Comparison of ENCODE assay signal across 14 mouse cellular contexts in genomic region chr1:182358133-182358532, GRCm38 (mm10). TPM values are rescaled to one million over a fixed set of nuclear protein-coding genes. Genes with fewer than 3 reads are reported as not detected.
DNase-seq lines count a peak whose midpoint lies in the region; ATAC-seq and TF ChIP-seq lines count a peak whose summit lies in the region.
"Had no signal": no experiment of that assay in that cellular context is flagged by ENCODE, and none has a peak within 500 bp of the region (broad histone marks: within the 10 kb centered on the region; RNA-seq: fewer than 3 reads in every experiment).

No protein-coding gene starts in this region.

- no peak for TF ChIP-seq RAD21 in MEL (IDR thresholded peaks at IDR 0.05; ENCODE audit: low read depth, low read length)

- no peak overlapping the region for H3K4me2 ChIP-seq in lung, postnatal 0 days (replicated peaks; ENCODE audit: low read depth, low read length)
- H3K4me2 ChIP-seq in intestine, embryonic 16.5 days (ENCODE audit: low read depth, low read length): no peak overlapping the region
- H3K4me2 ChIP-seq: embryonic facial prominence, embryonic 13.5 days; heart, embryonic 13.5 days had no signal

- 22% methylated on average over 1 of the region's 1 CpGs for WGBS in lung, postnatal 0 days
- 49% methylated on average over 1 of the region's 1 CpGs for WGBS in intestine, embryonic 16.5 days

- no peaks in the 10 kb centered on the region for H3K9me3 ChIP-seq in lung, postnatal 0 days (ENCODE audit: low read length)
- no peaks in the 10 kb centered on the region for H3K9me3 ChIP-seq in MEL (replicated peaks; ENCODE audit: insufficient read depth, low read length)
- H3K9me3 ChIP-seq in intestine, embryonic 16.5 days (ENCODE audit: control insufficient read depth, low read length): no peaks in the 10 kb centered on the region
- H3K9me3 ChIP-seq: embryonic facial prominence, embryonic 13.5 days; heart, embryonic 13.5 days had no signal

- no peaks in the 10 kb centered on the region for H3K36me3 ChIP-seq in lung, postnatal 0 days (ENCODE audit: insufficient read depth, low read length)
- H3K36me3 ChIP-seq in MEL (ENCODE audit: control insufficient read depth in 1 of 2, insufficient read depth in 2 of 2, low read length in 2 of 2): peaks cover 0 to 10% of the 10 kb centered on the region in 2 experiments; a peak in 2 of 4 replicates
- H3K36me3 ChIP-seq in intestine, embryonic 16.5 days (ENCODE audit: control insufficient read depth, insufficient read depth, low read length): no peaks in the 10 kb centered on the region
- H3K36me3 ChIP-seq: embryonic facial prominence, embryonic 13.5 days; heart, embryonic 13.5 days had no signal

- H3K79me2 ChIP-seq in MEL (ENCODE audit: control insufficient read depth, insufficient read depth, low read length, poor library complexity): no peaks in the 10 kb centered on the region

- H3K9ac ChIP-seq in lung, postnatal 0 days (replicated peaks; ENCODE audit: low read depth): no peak overlapping the region
- no peak overlapping the region for H3K9ac ChIP-seq in MEL (ENCODE audit: control insufficient read depth, low read depth, low read length, poor library complexity, severe bottlenecking)
- no peak overlapping the region for H3K9ac ChIP-seq in intestine, embryonic 16.5 days (ENCODE audit: low read depth, low read length)
- H3K9ac ChIP-seq: embryonic facial prominence, embryonic 13.5 days; heart, embryonic 13.5 days had no signal

- no peak overlapping the region for H3K27ac ChIP-seq in lung, postnatal 0 days (ENCODE audit: low read length)
- peak overlapping the region; percentile 56 for H3K27ac ChIP-seq in MEL (ENCODE audit: control insufficient read depth, low read depth, low read length)
- no peak overlapping the region for H3K27ac ChIP-seq in intestine, embryonic 16.5 days (ENCODE audit: low read length)
- H3K27ac ChIP-seq: embryonic facial prominence, embryonic 13.5 days; heart, embryonic 13.5 days had no signal

- peak; percentile 44 for ATAC-seq in lung, postnatal 0 days
- peak; percentile 80 for ATAC-seq in intestine, embryonic 16.5 days
- ATAC-seq: Patski had no signal

- no peaks in the 10 kb centered on the region for H3K27me3 ChIP-seq in lung, postnatal 0 days (replicated peaks; ENCODE audit: insufficient read depth, low read length)
- no peaks in the 10 kb centered on the region for H3K27me3 ChIP-seq in MEL (ENCODE audit: control insufficient read depth in 1 of 2, insufficient read depth in 2 of 2, low read length in 2 of 2)
- H3K27me3 ChIP-seq in intestine, embryonic 16.5 days (replicated peaks; ENCODE audit: control insufficient read depth, insufficient read depth, low read length): no peaks in the 10 kb centered on the region
- H3K27me3 ChIP-seq: embryonic facial prominence, embryonic 13.5 days; heart, embryonic 13.5 days; Patski had no signal

- TF ChIP-seq EP300 in lung, postnatal 0 days (IDR thresholded peaks at IDR 0.05): no peak
- TF ChIP-seq EP300 in MEL (IDR thresholded peaks at IDR 0.05; ENCODE audit: low read depth in 1 of 2, low read length in 2 of 2): peak; percentile 47 to 80; a peak in 3 of 4 replicates

- no peak overlapping the region for H3K4me3 ChIP-seq in lung, postnatal 0 days (ENCODE audit: low read depth, low read length)
- H3K4me3 ChIP-seq in MEL (ENCODE audit: control insufficient read depth in 1 of 2, insufficient read depth in 1 of 2, low read depth in 2 of 2, low read length in 2 of 2): no peak overlapping the region
- no peak overlapping the region for H3K4me3 ChIP-seq in intestine, embryonic 16.5 days (ENCODE audit: low read length)
- H3K4me3 ChIP-seq: embryonic facial prominence, embryonic 13.5 days; heart, embryonic 13.5 days had no signal

- H3K4me1 ChIP-seq in lung, postnatal 0 days (ENCODE audit: insufficient read depth, low read depth, low read length): no peaks in the 10 kb centered on the region
- H3K4me1 ChIP-seq in MEL (ENCODE audit: control insufficient read depth in 1 of 2, insufficient read depth in 2 of 2, low read length in 2 of 2): peaks cover 10% of the 10 kb centered on the region in 2 experiments
- no peaks in the 10 kb centered on the region for H3K4me1 ChIP-seq in intestine, embryonic 16.5 days (ENCODE audit: control insufficient read depth, insufficient read depth, low read length)
- H3K4me1 ChIP-seq: heart, embryonic 13.5 days had no signal

- no peak for TF ChIP-seq CTCF in lung, postnatal 0 days (IDR thresholded peaks at IDR 0.05)
- no peak for TF ChIP-seq CTCF in MEL (IDR thresholded peaks at IDR 0.05 in 2 of 3, conservative IDR thresholded peaks at IDR 0.05 in 1 of 3; ENCODE audit: control insufficient read depth in 1 of 3, insufficient read depth in 1 of 3, low read depth in 2 of 3, low read length in 3 of 3, poor library complexity in 1 of 3, severe bottlenecking in 1 of 3)

- peak; percentile 31 for DNase-seq in lung, postnatal 0 days (ENCODE audit: low spot score)
- no peak for DNase-seq in lung, postnatal 36 days
- DNase-seq in MEL (ENCODE audit: low read depth, low spot score): peak; percentile 85
- DNase-seq in thymus, postnatal 14 days: peak; percentile 56
- DNase-seq in cerebellum, postnatal 36 days: no peak
- no peak for DNase-seq in kidney, adult 11 months
- DNase-seq: gastrocnemius, postnatal 25 days; kidney, adult 8-10 months; layer of hippocampus, postnatal 36 days; lung, adult 2 months had no signal

- TF ChIP-seq POLR2A in MEL (IDR thresholded peaks at IDR 0.05; ENCODE audit: control insufficient read depth in 1 of 2, insufficient read depth in 1 of 2, low read depth in 1 of 2, low read length in 2 of 2, poor library complexity in 1 of 2): no peak

TF ChIP-seq in MEL, 35 proteins besides CTCF, POLR2A, EP300 and RAD21 (continues in another document):
- TF ChIP-seq TCF12 (IDR thresholded peaks at IDR 0.05; ENCODE audit: low read depth, low read length): no peak
- peak; percentile 27; the same call in 1 of the 2 replicates for TF ChIP-seq HCFC1 (IDR thresholded peaks at IDR 0.05; ENCODE audit: low read depth, low read length)
- no peak for TF ChIP-seq TAL1 (IDR thresholded peaks at IDR 0.05; ENCODE audit: low read length)
- peak; percentile 61 for TF ChIP-seq RCOR1 (IDR thresholded peaks at IDR 0.05; ENCODE audit: low read depth, low read length)
- TF ChIP-seq BHLHE40 (IDR thresholded peaks at IDR 0.05; ENCODE audit: borderline replicate concordance, low read depth, low read length): no peak
- TF ChIP-seq POLR2AphosphoS2 (IDR thresholded peaks at IDR 0.05; ENCODE audit: low read length): no peak
- no peak for TF ChIP-seq MYB (IDR thresholded peaks at IDR 0.05; ENCODE audit: low read depth, low read length)
- no peak for TF ChIP-seq CHD1 (IDR thresholded peaks at IDR 0.05; ENCODE audit: low read depth, low read length)
- no peak for TF ChIP-seq MEF2A (IDR thresholded peaks at IDR 0.05; ENCODE audit: extremely low read depth, insufficient replicate concordance, low read depth, low read length, poor library complexity, severe bottlenecking)
- no peak for TF ChIP-seq USF2 (IDR thresholded peaks at IDR 0.05; ENCODE audit: borderline replicate concordance in 1 of 2, insufficient read depth in 1 of 2, low read depth in 1 of 2, low read length in 2 of 2)
- no peak for TF ChIP-seq JUND (IDR thresholded peaks at IDR 0.05; ENCODE audit: low read depth, low read length)
- no peak for TF ChIP-seq TBP (IDR thresholded peaks at IDR 0.05; ENCODE audit: low read depth, low read length)
- no peak for TF ChIP-seq ZMIZ1 (IDR thresholded peaks at IDR 0.05; ENCODE audit: low read depth, low read length)
- TF ChIP-seq MAZ (IDR thresholded peaks at IDR 0.05; ENCODE audit: low read depth, low read length): no peak
- TF ChIP-seq UBTF (IDR thresholded peaks at IDR 0.05; ENCODE audit: borderline replicate concordance, insufficient read depth, low read depth, low read length): no peak
- TF ChIP-seq MAX (IDR thresholded peaks at IDR 0.05; ENCODE audit: low read length): 0 out of 2 replicates have a peak, but pooled peaks have one; percentile 29
- TF ChIP-seq CHD2 (IDR thresholded peaks at IDR 0.05; ENCODE audit: low read length): no peak
- peak; percentile 49; the same call in 1 of the 2 replicates for TF ChIP-seq ELF1 (IDR thresholded peaks at IDR 0.05; ENCODE audit: low read depth, low read length)
- TF ChIP-seq KAT2A (conservative IDR thresholded peaks at IDR 0.05; ENCODE audit: low read depth, low read length): no peak
- TF ChIP-seq MAFK (IDR thresholded peaks at IDR 0.05; ENCODE audit: borderline replicate concordance, low read depth, low read length): no peak
- peak; percentile 67 for TF ChIP-seq GATA1 (IDR thresholded peaks at IDR 0.05; ENCODE audit: low read depth, low read length)
- no peak for TF ChIP-seq NELFE (IDR thresholded peaks at IDR 0.05; ENCODE audit: low read depth, low read length)
- no peak for TF ChIP-seq E2F4 (IDR thresholded peaks at IDR 0.05; ENCODE audit: borderline replicate concordance, low read depth, low read length)
- TF ChIP-seq GABPA (IDR thresholded peaks at IDR 0.05; ENCODE audit: low read depth, low read length): no peak
- TF ChIP-seq ZC3H11A (IDR thresholded peaks at IDR 0.05; ENCODE audit: low read depth, low read length): no peak
- peak; percentile 60; the same call in 1 of the 2 replicates for TF ChIP-seq SIN3A (IDR thresholded peaks at IDR 0.05; ENCODE audit: low read length)
- no peak for TF ChIP-seq SMC3 (IDR thresholded peaks at IDR 0.05; ENCODE audit: low read depth, low read length)
- TF ChIP-seq MXI1 (IDR thresholded peaks at IDR 0.05; ENCODE audit: low read depth, low read length): peak; percentile 59; the same call in 1 of the 2 replicates
- no peak for TF ChIP-seq ZKSCAN1 (IDR thresholded peaks at IDR 0.05; ENCODE audit: low read depth, low read length)
- TF ChIP-seq USF1 (IDR thresholded peaks at IDR 0.05; ENCODE audit: low read depth, low read length): no peak

RNA-seq across cellular contexts. Expression of gene Fbxo28, which starts 16.7 kb away (rescaled TPM):
- 9.8 and 12.5 TPM in 2 replicates for polyA plus RNA-seq in lung, postnatal 0 days (2015; fragmentation: Nextera tagmentation; extraction: Ambion mirVana)
- 13.3 and 16.3 TPM in 2 replicates for total RNA-seq in MEL (2012; rRNA removed)
- 10 to 100 TPM; 17.2 to 72.5 TPM for polyA plus RNA-seq in MEL (2012; ENCODE audit: insufficient read depth in 1 of 2, insufficient read length in 2 of 2, low read depth in 1 of 2, low replicate concordance in 2 of 2, missing spikeins in 1 of 2)
- 11.5 and 12.1 TPM in 2 replicates for polyA plus RNA-seq in intestine, embryonic 16.5 days (2015; fragmentation: Nextera tagmentation; extraction: Ambion mirVana)

RNA-seq across cellular contexts. Expression of gene Trp53bp2, which starts 50.8 kb away (rescaled TPM):
- 27.0 and 30.1 TPM in 2 replicates for polyA plus RNA-seq in lung, postnatal 0 days (2015; fragmentation: Nextera tagmentation; extraction: Ambion mirVana)
- total RNA-seq in MEL (2012; rRNA removed): 2.6 and 3.2 TPM in 2 replicates
- 10 to 100 TPM in 1 of 2 experiments, not detected in 1; 15.1 TPM for polyA plus RNA-seq in MEL (2012; ENCODE audit: insufficient read depth in 1 of 2, insufficient read length in 2 of 2, low read depth in 1 of 2, low replicate concordance in 2 of 2, missing spikeins in 1 of 2)
- 16.3 and 18.4 TPM in 2 replicates for polyA plus RNA-seq in intestine, embryonic 16.5 days (2015; fragmentation: Nextera tagmentation; extraction: Ambion mirVana)

Comparison
In these comparisons a context has a peak if more than half of its experiments do, and no peak if none do; other contexts are left out.
1. DNase-seq: peak in lung, postnatal 0 days (single experiment), MEL (single experiment) and thymus, postnatal 14 days (single experiment); none in lung, postnatal 36 days (single experiment), cerebellum, postnatal 36 days (0 of 2) and kidney, adult 11 months (single experiment).